Mouse (Mus musculus): ENCODE measurements at regions not wholly inside any gene's neighbourhood (a gene's known extent, or its start where the extent isn't known, plus 50 kb on each side); places are given as distances from the start of the nearest gene placed in this dataset.

GRCm38 (mm10) chr15:63191731-63192130 lies 653.2 kb downstream of the Gsdmc2 start:
- Histone ChIP-seq H3K4me3 (ENCODE audit: low read depth, low read length) (no peak overlapping the region), H3K27ac (ENCODE audit: insufficient read depth, low read depth, low read length) (no peak overlapping the region), H3K36me3 (ENCODE audit: control insufficient read depth, insufficient read depth, low read length) (no peaks in the 10 kb centered on the region), H3K27me3 (ENCODE audit: control insufficient read depth, insufficient read depth, low read length) (no peaks in the 10 kb centered on the region), H3K4me1 (ENCODE audit: control insufficient read depth, insufficient read depth, insufficient read length, low read length) (peaks cover 2% of the 10 kb centered on the region; the same call in 1 of the 2 replicates)
- WGBS = 87% methylated on average over 2 of the region's 2 CpGs
- no peak for TF ChIP-seq POLR2A (IDR thresholded peaks at IDR 0.05; ENCODE audit: low read depth, low read length)
- no peak for TF ChIP-seq CTCF (IDR thresholded peaks at IDR 0.05; ENCODE audit: extremely low read depth, insufficient read length, insufficient replicate concordance, low read depth, low read length)

- H3K27ac ChIP-seq (ENCODE audit: insufficient read depth, low read depth, low read length) = no peak overlapping the region
- no peak overlapping the region for H3K4me3 ChIP-seq (ENCODE audit: low read depth, low read length)
- WGBS = 20% methylated on average over 2 of the region's 2 CpGs
- TF ChIP-seq POLR2A (IDR thresholded peaks at IDR 0.05; ENCODE audit: low read depth, low read length) (no peak), CTCF (IDR thresholded peaks at IDR 0.05; ENCODE audit: extremely low read depth, insufficient read length, insufficient replicate concordance, low read depth, low read length) (no peak)
- peaks cover 2% of the 10 kb centered on the region; the same call in 1 of the 2 replicates for H3K4me1 ChIP-seq (ENCODE audit: control insufficient read depth, insufficient read depth, insufficient read length, low read length)
- no peaks in the 10 kb centered on the region for H3K27me3 ChIP-seq (ENCODE audit: control insufficient read depth, insufficient read depth, low read length)
- H3K36me3 ChIP-seq (ENCODE audit: control insufficient read depth, insufficient read depth, low read length) = no peaks in the 10 kb centered on the region
These were observed 654.9 kb downstream of the Gsdmc2 start for GRCm38 (mm10) chr15:63190086-63190485.

- no peaks in the 10 kb centered on the region for H3K27me3 ChIP-seq (ENCODE audit: control insufficient read depth, insufficient read depth, low read length)
- H3K27ac ChIP-seq (ENCODE audit: insufficient read depth, low read depth, low read length) = no peak overlapping the region
These were observed 674.0 kb downstream of the Gsdmc2 start for GRCm38 (mm10) chr15:63171003-63171402.

GRCm38 (mm10) chr15:63170171-63170570 lies 674.8 kb downstream of the Gsdmc2 start:
- TF ChIP-seq CTCF (IDR thresholded peaks at IDR 0.05; ENCODE audit: extremely low read depth, insufficient read length, insufficient replicate concordance, low read depth, low read length) (no peak), POLR2A (IDR thresholded peaks at IDR 0.05; ENCODE audit: low read depth, low read length) (no peak)
- Histone ChIP-seq H3K36me3 (ENCODE audit: control insufficient read depth, insufficient read depth, low read length) (no peaks in the 10 kb centered on the region), H3K27me3 (ENCODE audit: control insufficient read depth, insufficient read depth, low read length) (no peaks in the 10 kb centered on the region), H3K4me3 (ENCODE audit: low read depth, low read length) (no peak overlapping the region), H3K27ac (ENCODE audit: insufficient read depth, low read depth, low read length) (no peak overlapping the region), H3K4me1 (ENCODE audit: control insufficient read depth, insufficient read depth, insufficient read length, low read length) (no peaks in the 10 kb centered on the region; the same call in 1 of the 2 replicates)
- WGBS = 78% methylated on average over 1 of the region's 1 CpGs

More at GRCm38 (mm10) chr15:63171003-63171402, 674.0 kb downstream of the Gsdmc2 start:
- Histone ChIP-seq H3K36me3 (ENCODE audit: control insufficient read depth, insufficient read depth, low read length) (no peaks in the 10 kb centered on the region), H3K4me3 (ENCODE audit: low read depth, low read length) (no peak overlapping the region), H3K4me1 (ENCODE audit: control insufficient read depth, insufficient read depth, insufficient read length, low read length) (no peaks in the 10 kb centered on the region; the same call in 1 of the 2 replicates)
- TF ChIP-seq POLR2A (IDR thresholded peaks at IDR 0.05; ENCODE audit: low read depth, low read length) (no peak), CTCF (IDR thresholded peaks at IDR 0.05; ENCODE audit: extremely low read depth, insufficient read length, insufficient replicate concordance, low read depth, low read length) (no peak)

- Histone ChIP-seq H3K4me1 (ENCODE audit: control insufficient read depth, insufficient read depth, insufficient read length, low read length) (peaks cover 3% of the 10 kb centered on the region; the same call in 1 of the 2 replicates), H3K36me3 (ENCODE audit: control insufficient read depth, insufficient read depth, low read length) (no peaks in the 10 kb centered on the region), H3K27ac (ENCODE audit: insufficient read depth, low read depth, low read length) (no peak overlapping the region), H3K4me3 (ENCODE audit: low read depth, low read length) (no peak overlapping the region), H3K27me3 (ENCODE audit: control insufficient read depth, insufficient read depth, low read length) (no peaks in the 10 kb centered on the region)
- TF ChIP-seq CTCF (IDR thresholded peaks at IDR 0.05; ENCODE audit: extremely low read depth, insufficient read length, insufficient replicate concordance, low read depth, low read length) (no peak), POLR2A (IDR thresholded peaks at IDR 0.05; ENCODE audit: low read depth, low read length) (no peak)
These were observed 678.6 kb downstream of the Gsdmc2 start for GRCm38 (mm10) chr15:63166411-63166810.

- H3K36me3 ChIP-seq (ENCODE audit: control insufficient read depth, insufficient read depth, low read length) = no peaks in the 10 kb centered on the region
- no peak overlapping the region for H3K4me3 ChIP-seq (ENCODE audit: low read depth, low read length)
- H3K27me3 ChIP-seq (ENCODE audit: control insufficient read depth, insufficient read depth, low read length) = no peaks in the 10 kb centered on the region
- whole genome bisulfite sequencing = 37% methylated on average over 6 of the region's 6 CpGs
- TF ChIP-seq CTCF (IDR thresholded peaks at IDR 0.05; ENCODE audit: extremely low read depth, insufficient read length, insufficient replicate concordance, low read depth, low read length) (no peak), POLR2A (IDR thresholded peaks at IDR 0.05; ENCODE audit: low read depth, low read length) (no peak)
- H3K27ac ChIP-seq (ENCODE audit: insufficient read depth, low read depth, low read length) = no peak overlapping the region
- peaks cover 3% of the 10 kb centered on the region; the same call in 1 of the 2 replicates for H3K4me1 ChIP-seq (ENCODE audit: control insufficient read depth, insufficient read depth, insufficient read length, low read length)
These were observed 681.3 kb downstream of the Gsdmc2 start for GRCm38 (mm10) chr15:63163550-63164279.

GRCm38 (mm10) chr15:63162881-63163549 lies 682.0 kb downstream of the Gsdmc2 start:
- Histone ChIP-seq H3K4me1 (ENCODE audit: control insufficient read depth, insufficient read depth, insufficient read length, low read length) (peaks cover 3% of the 10 kb centered on the region; the same call in 1 of the 2 replicates), H3K27ac (ENCODE audit: insufficient read depth, low read depth, low read length) (no peak overlapping the region), H3K27me3 (ENCODE audit: control insufficient read depth, insufficient read depth, low read length) (no peaks in the 10 kb centered on the region), H3K4me3 (ENCODE audit: low read depth, low read length) (no peak overlapping the region), H3K36me3 (ENCODE audit: control insufficient read depth, insufficient read depth, low read length) (no peaks in the 10 kb centered on the region)
- WGBS = 47% methylated on average over 4 of the region's 4 CpGs
- TF ChIP-seq POLR2A (IDR thresholded peaks at IDR 0.05; ENCODE audit: low read depth, low read length) (no peak), CTCF (IDR thresholded peaks at IDR 0.05; ENCODE audit: extremely low read depth, insufficient read length, insufficient replicate concordance, low read depth, low read length) (no peak)

Data from small intestine, adult 2 months (tissue).